Mouse (Mus musculus) midbrain, embryonic 13.5 days (tissue): ENCODE measurements around the gene Fat3. TPM values are rescaled to one million over a fixed set of nuclear protein-coding genes. Genes with fewer than 3 reads are reported as not detected.

Experiments
- ATAC-seq: fragments of 200-750 bp; cut with Nextera tagmentation; 2 replicates; pipeline ENCODE4 v1.8.0; 2017; ENCODE audit warnings: mild to moderate bottlenecking, moderate TSS enrichment, moderate library complexity
- H3K27ac ChIP-seq: fragments of 300-500 bp; sonication (generic); 2 replicates; pipeline ENCODE4 v1.5.1; 2015; ENCODE audit warnings: inconsistent platforms, mild to moderate bottlenecking, moderate library complexity
- H3K27me3 ChIP-seq: fragments of 300-500 bp; sonication (generic); 2 replicates; pipeline ENCODE4 v1.6.1; 2015; ENCODE audit warnings: mild to moderate bottlenecking, inconsistent platforms
- H3K36me3 ChIP-seq: fragments of 300-500 bp; sonication (generic); 2 replicates; pipeline ENCODE4 v1.6.1; 2015; ENCODE audit warnings: mild to moderate bottlenecking, inconsistent platforms
- H3K4me1 ChIP-seq: fragments of 300-500 bp; sonication (generic); replicated peaks from 2 replicates; pipeline ENCODE4 v1.6.1; 2015; ENCODE audit warnings: inconsistent platforms
- H3K4me2 ChIP-seq: fragments of 300-500 bp; sonication (generic); replicated peaks from 2 replicates; pipeline ENCODE4 v1.6.1; 2015; ENCODE audit warnings: moderate library complexity, mild to moderate bottlenecking, inconsistent platforms
- H3K4me3 ChIP-seq: fragments of 300-500 bp; sonication (generic); replicated peaks from 2 replicates; pipeline ENCODE4 v1.5.1; 2015; ENCODE audit warnings: mild to moderate bottlenecking, inconsistent platforms
- H3K9ac ChIP-seq: fragments of 300-500 bp; sonication (generic); replicated peaks from 2 replicates; pipeline ENCODE4 v1.6.1; 2015; ENCODE audit warnings: mild to moderate bottlenecking, inconsistent platforms
- H3K9me3 ChIP-seq: fragments of 300-500 bp; sonication (generic); 2 replicates; pipeline ENCODE4 v1.6.1; 2016; ENCODE audit warnings: mild to moderate bottlenecking, inconsistent platforms
- WGBS: fragments of 180-500 bp; shearing (Covaris S2); methylation state at CpG from one replicate; pipeline ENCODE4 v1.1.7; 2015; 5-methylcytosine and 5-hydroxymethylcytosine counted together
- polyA plus RNA-seq: library from polyadenylated mRNA; unstranded; fragments of >200 nt; fragmentation: Nextera tagmentation; extraction: Ambion mirVana; gene quantifications from 2 replicates; pipeline ENCODE4 v1.2.1, GENCODE M21; 2015

Gene Fat3
- polyA plus RNA-seq, 1 experiment from 2014 or later: 15.4 TPM

DNA sequence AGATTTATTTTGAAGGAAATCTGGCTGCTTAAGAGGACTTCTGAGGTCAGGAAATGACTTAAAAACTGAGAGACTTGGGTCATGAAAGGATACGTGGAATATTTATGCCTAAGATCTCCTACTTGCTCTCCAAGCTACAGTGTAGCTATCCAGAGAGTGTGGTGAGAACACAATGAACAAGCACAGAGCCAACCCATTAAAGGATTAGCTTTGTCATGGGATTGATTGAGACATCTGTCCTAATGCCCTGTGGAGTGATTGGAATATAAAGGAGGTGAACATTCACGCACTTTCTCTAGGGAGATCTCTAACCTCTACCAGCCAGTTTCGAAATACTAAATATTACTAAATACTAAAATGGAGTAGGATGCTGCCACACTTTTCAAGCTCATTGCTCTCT is 556.9 kb downstream of the Fat3 start:
- Histone ChIP-seq H3K36me3 (no peaks in the 10 kb centered on the region), H3K9me3 (no peaks in the 10 kb centered on the region), H3K27me3 (no peaks in the 10 kb centered on the region), H3K9ac (no peak overlapping the region), H3K4me2 (no peak overlapping the region), H3K27ac (no peak overlapping the region), H3K4me1 (peaks cover 7% of the 10 kb centered on the region), H3K4me3 (no peak overlapping the region)
- ATAC-seq: peak; percentile 70
- whole genome bisulfite sequencing: 25% methylated on average over 3 of the region's 3 CpGs

DNA sequence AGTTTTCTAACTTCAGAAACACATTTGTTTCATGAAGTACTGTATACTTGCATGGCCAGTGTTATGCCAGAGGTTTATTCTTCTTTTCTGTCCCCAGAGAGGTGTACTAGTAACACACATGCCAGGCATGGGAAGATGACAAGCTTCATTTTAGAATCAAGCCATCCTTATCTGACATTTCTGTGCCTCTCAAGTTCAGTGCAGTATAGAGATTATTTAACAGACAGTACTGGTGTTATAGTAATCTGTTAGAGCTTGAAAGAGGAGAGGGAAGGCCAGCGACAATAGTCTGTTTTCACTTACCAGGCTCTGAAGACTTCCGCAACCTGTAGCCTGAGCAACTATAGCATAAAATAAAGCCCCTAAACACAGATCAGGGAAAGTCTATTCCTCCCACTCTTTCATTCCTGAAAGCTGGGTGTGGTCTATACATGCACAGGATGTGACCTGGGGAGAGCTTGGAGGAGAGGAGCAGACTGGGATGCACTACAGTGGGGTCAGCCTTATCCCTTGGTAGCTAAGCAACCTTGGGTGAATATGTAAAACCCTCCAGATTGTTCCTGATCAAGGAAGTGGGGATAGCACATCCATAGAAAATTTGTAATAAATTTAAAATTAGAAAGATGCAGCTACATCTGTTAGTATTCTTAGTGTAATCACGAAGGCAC is 557.5 kb downstream of the Fat3 start:
- 71% methylated on average over 3 of the region's 3 CpGs for WGBS
- Histone ChIP-seq H3K36me3 (no peaks in the 10 kb centered on the region), H3K4me1 (peaks cover 7% of the 10 kb centered on the region), H3K27ac (no peak overlapping the region), H3K4me2 (no peak overlapping the region), H3K4me3 (no peak overlapping the region), H3K9ac (no peak overlapping the region), H3K9me3 (no peaks in the 10 kb centered on the region), H3K27me3 (no peaks in the 10 kb centered on the region)
- peak; percentile 67 for ATAC-seq

GRCm38 (mm10) chr9:15941818-15942217 is 559.3 kb downstream of the Fat3 start:
- no peaks in the 10 kb centered on the region for H3K27me3 ChIP-seq
- peaks cover 8% of the 10 kb centered on the region for H3K36me3 ChIP-seq
- no peak for ATAC-seq
- no peak overlapping the region for H3K27ac ChIP-seq
- H3K4me1 ChIP-seq: peaks cover 7% of the 10 kb centered on the region
- no peak overlapping the region for H3K4me3 ChIP-seq
- whole genome bisulfite sequencing: 92% methylated on average over 2 of the region's 2 CpGs
- H3K9me3 ChIP-seq: no peaks in the 10 kb centered on the region
- H3K4me2 ChIP-seq: no peak overlapping the region
- no peak overlapping the region for H3K9ac ChIP-seq

DNA sequence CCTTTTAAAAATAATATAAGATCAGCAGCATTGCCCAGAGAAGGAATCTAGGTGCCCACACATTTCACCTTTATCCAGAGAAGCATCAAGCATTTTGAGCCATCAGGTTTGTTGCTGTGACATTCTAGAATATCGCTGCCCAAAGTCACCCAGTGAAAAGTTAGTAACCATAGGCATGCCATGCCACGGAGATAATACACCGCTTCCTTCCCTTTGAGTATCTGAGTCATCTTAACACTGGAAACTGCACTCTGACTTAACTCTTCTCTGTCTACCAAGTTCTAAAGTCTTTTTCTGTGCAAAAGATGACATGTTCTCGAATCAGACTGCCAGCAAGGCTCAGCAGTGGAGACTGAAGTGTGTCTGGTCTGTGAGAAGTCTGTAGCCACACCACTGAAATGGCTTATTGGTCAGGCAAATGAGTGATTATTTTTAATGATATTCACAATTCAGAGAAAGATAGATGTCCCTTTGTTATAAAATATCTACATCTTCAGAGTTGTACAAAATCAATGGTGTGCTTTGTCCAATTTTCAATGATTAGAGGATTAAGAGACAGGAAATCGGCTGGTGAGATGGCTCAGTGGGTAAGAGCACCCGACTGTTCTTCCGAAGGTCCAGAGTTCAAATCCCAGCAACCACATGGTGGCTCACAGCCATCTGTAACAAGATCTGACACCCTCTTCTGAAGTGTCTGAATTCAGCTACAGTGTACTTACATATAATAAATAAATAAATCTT is 560.0 kb downstream of the Fat3 start:
- no peak overlapping the region for H3K4me3 ChIP-seq
- peaks cover 7% of the 10 kb centered on the region for H3K4me1 ChIP-seq
- H3K27me3 ChIP-seq: no peaks in the 10 kb centered on the region
- H3K9me3 ChIP-seq: no peaks in the 10 kb centered on the region
- no peak overlapping the region for H3K9ac ChIP-seq
- 84% methylated on average over 7 of the region's 7 CpGs for WGBS
- ATAC-seq: no peak
- H3K4me2 ChIP-seq: no peak overlapping the region
- peaks cover 9% of the 10 kb centered on the region for H3K36me3 ChIP-seq
- H3K27ac ChIP-seq: no peak overlapping the region

DNA sequence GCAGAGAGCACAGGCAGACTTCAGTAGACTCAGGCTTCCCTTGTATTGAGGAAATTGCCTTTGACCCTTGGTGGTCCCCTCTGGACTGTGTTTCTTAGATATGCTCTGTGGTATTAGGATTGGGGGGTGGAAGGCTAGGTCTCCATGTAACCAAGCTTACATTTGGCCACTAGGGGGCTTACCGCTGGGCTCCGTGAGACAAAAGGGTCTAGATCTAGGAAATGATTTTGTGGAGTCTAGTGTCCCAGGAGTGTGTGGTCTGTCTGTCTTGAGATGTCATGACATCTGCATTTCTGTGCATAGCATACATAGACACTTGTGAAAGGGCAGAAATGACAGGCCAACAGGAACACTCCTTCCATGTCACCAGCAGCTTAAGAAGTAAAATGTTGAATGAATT is 561.5 kb downstream of the Fat3 start:
- Histone ChIP-seq H3K27me3 (no peaks in the 10 kb centered on the region), H3K36me3 (peaks cover 23% of the 10 kb centered on the region), H3K9me3 (no peaks in the 10 kb centered on the region), H3K27ac (no peak overlapping the region), H3K4me3 (no peak overlapping the region), H3K4me2 (no peak overlapping the region), H3K9ac (no peak overlapping the region), H3K4me1 (peaks cover 7% of the 10 kb centered on the region)
- 48% methylated on average over 2 of the region's 2 CpGs for WGBS
- ATAC-seq: no peak

DNA sequence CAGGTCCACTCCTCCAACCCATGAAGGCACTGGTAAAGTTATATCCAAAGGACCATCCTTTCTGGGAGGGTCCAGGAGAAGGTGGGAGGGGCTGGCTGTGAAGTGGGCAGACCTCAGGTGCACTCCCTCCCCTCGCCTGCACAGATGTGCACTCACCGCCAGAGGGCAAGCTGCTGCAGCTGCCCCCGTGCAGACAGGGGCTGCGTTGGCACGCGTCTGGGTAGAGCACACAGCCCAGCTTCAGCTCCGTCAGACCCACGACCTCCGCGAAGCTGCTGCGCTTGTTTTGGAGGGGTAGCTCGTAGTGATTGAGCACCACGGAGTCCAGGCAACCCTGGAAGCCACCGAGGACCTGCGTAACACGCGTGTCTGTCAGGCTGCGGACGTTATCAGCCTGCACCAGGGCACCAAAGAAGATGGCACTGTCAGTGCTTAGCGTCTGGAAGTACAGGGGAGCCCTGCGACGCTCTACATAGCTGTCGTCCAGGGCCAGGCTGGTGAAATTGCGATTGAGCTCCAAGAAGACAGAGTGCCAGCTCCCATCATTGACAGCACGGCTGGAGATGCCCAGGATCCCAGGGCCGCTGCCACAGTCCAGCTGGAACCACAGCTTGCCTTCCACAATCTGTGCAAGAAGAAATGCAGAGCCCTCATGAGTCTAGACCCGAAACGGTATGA is 563.1 kb downstream of the Fat3 start:
- no peaks in the 10 kb centered on the region for H3K4me1 ChIP-seq
- ATAC-seq: 0 out of 2 replicates have a peak, but pooled peaks have one; percentile 34
- H3K9me3 ChIP-seq: no peaks in the 10 kb centered on the region
- H3K4me2 ChIP-seq: no peak overlapping the region
- WGBS: 76% methylated on average over 28 of the region's 28 CpGs
- peaks cover 25% of the 10 kb centered on the region for H3K36me3 ChIP-seq
- no peak overlapping the region for H3K9ac ChIP-seq
- no peak overlapping the region for H3K4me3 ChIP-seq
- no peak overlapping the region for H3K27ac ChIP-seq
- no peaks in the 10 kb centered on the region for H3K27me3 ChIP-seq

GRCm38 (mm10) chr9:15930928-15931443 is 570.1 kb downstream of the Fat3 start:
- no peak overlapping the region for H3K4me3 ChIP-seq
- WGBS: 88% methylated on average over 5 of the region's 5 CpGs
- no peak overlapping the region for H3K27ac ChIP-seq
- H3K27me3 ChIP-seq: no peaks in the 10 kb centered on the region
- H3K9me3 ChIP-seq: no peaks in the 10 kb centered on the region
- H3K4me2 ChIP-seq: no peak overlapping the region
- ATAC-seq: no peak
- H3K4me1 ChIP-seq: no peaks in the 10 kb centered on the region
- no peak overlapping the region for H3K9ac ChIP-seq
- peaks cover 15% of the 10 kb centered on the region; the same call in 1 of the 2 replicates for H3K36me3 ChIP-seq

DNA sequence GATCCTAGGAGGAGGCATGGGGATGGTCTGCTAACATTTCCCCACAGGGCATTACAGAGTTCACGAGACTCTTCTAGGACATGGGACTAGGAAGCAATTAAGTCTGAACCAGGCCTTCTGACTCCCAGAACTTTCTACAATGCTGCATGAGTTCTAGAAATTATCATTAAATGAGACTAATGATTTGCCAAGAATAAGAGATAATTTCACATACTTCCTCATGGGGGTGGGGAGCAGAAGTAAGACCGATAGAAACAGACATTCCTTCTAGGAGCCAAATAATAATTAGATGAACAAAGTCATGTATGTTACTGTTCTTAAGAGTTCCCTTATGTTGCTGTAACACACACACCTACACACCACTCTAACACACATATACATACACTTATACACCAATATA is 572.8 kb downstream of the Fat3 start:
- 93% methylated on average over 2 of the region's 2 CpGs for WGBS
- H3K9ac ChIP-seq: no peak overlapping the region
- H3K36me3 ChIP-seq: no peaks in the 10 kb centered on the region
- no peak overlapping the region for H3K4me2 ChIP-seq
- H3K4me3 ChIP-seq: no peak overlapping the region
- H3K27me3 ChIP-seq: no peaks in the 10 kb centered on the region
- H3K27ac ChIP-seq: no peak overlapping the region
- ATAC-seq: no peak
- no peaks in the 10 kb centered on the region for H3K4me1 ChIP-seq
- no peaks in the 10 kb centered on the region for H3K9me3 ChIP-seq

DNA sequence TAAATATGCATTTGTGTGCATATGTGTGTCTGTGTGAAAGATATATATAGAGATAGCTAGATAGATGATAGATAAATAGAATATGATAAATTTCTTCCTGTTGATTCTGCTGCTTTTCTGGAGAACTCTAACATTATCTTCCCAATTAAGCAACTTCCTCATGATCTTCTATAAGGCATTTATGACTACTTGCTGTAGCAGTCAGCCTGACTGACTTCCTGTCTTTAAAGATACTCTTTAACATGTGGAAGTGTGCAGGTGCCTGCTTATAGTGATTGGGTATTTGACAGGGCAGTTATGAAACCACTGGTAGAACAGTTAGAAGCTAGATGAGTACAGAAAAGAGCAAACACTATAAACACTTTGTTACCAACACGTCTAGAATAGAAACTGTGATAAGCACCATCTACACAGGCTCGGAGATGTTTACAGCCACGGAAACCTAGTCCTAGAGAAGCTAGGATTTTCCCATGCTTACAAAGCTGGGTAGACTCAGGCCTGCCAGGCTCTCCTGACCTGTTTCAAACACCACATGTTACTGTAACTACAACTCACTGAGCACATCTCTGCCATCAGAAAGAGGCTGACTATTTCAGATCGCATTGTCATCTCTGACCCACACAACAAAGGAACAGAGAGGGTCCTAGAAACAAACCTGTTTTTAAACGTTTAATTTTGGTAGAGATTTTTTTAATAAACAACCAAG is 573.6 kb downstream of the Fat3 start:
- Histone ChIP-seq H3K27ac (no peak overlapping the region), H3K9me3 (no peaks in the 10 kb centered on the region), H3K4me1 (no peaks in the 10 kb centered on the region), H3K4me2 (no peak overlapping the region), H3K4me3 (no peak overlapping the region), H3K27me3 (no peaks in the 10 kb centered on the region), H3K9ac (no peak overlapping the region), H3K36me3 (peaks cover 2% of the 10 kb centered on the region)
- no peak for ATAC-seq
- WGBS: 89% methylated on average over 5 of the region's 5 CpGs

GRCm38 (mm10) chr9:15925237-15925636 is 575.8 kb downstream of the Fat3 start:
- Histone ChIP-seq H3K9ac (no peak overlapping the region), H3K4me1 (peaks cover 2% of the 10 kb centered on the region; the same call in 1 of the 2 replicates), H3K27me3 (no peaks in the 10 kb centered on the region), H3K4me3 (no peak overlapping the region), H3K4me2 (no peak overlapping the region), H3K27ac (no peak overlapping the region), H3K9me3 (no peaks in the 10 kb centered on the region), H3K36me3 (peaks cover 7% of the 10 kb centered on the region)
- ATAC-seq: no peak
- 82% methylated on average over 5 of the region's 5 CpGs for WGBS

DNA sequence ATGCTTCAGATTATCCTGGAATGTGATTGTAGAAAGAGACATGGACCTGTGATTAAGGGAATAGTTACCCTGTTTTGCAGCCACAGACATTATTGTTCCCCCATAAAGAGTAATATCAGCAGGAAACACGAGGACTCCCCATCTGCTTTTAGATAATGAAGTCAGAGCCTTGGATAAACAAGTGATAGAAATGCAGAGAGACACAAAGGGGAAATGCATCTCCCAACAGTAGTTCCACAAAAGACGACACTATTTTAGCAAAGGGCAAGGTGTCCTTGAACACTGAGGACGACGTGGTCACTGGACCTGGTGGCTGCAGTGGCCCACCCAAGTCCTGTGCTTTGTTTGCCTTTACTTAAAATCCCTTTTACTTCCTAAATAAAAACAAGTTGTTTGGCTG is 580.8 kb downstream of the Fat3 start:
- peaks cover 32% of the 10 kb centered on the region for H3K36me3 ChIP-seq
- no peak for ATAC-seq
- H3K4me3 ChIP-seq: no peak overlapping the region
- H3K4me1 ChIP-seq: peaks cover 2% of the 10 kb centered on the region; the same call in 1 of the 2 replicates
- no peak overlapping the region for H3K9ac ChIP-seq
- 81% methylated on average over 4 of the region's 4 CpGs for WGBS
- H3K9me3 ChIP-seq: no peaks in the 10 kb centered on the region
- H3K27me3 ChIP-seq: no peaks in the 10 kb centered on the region
- H3K27ac ChIP-seq: no peak overlapping the region
- H3K4me2 ChIP-seq: no peak overlapping the region
